Mouse (Mus musculus) liver, embryonic 14.5 days (tissue): ENCODE data around the gene Slc11a2. TPM values are rescaled to one million over a fixed set of nuclear protein-coding genes. Genes with fewer than 3 reads are reported as not detected.

Experiments
- ATAC-seq: fragments of 200-750 bp; cut with Nextera tagmentation; 2 replicates; pipeline ENCODE4 v1.8.0; 2017; ENCODE audit warnings: moderate number of reproducible peaks, mild to moderate bottlenecking, moderate library complexity; ENCODE audit not compliant: insufficient read depth
- DNase-seq, 3 experiments: peaks; one replicate each; pipeline ENCODE4 v3.0.0-alpha.2; 2012 to 2013; ENCODE audit warnings: low read depth in 3 of 3, low spot score in 3 of 3
- H3K27ac ChIP-seq: fragments of 300-500 bp; sonication (generic); 2 replicates; pipeline ENCODE4 v1.5.1; 2014; ENCODE audit warnings: moderate library complexity, mild to moderate bottlenecking, control low read depth, inconsistent platforms
- H3K27me3 ChIP-seq: fragments of 300-500 bp; sonication (generic); 2 replicates; pipeline ENCODE4 v1.6.1; 2014; ENCODE audit warnings: mild to moderate bottlenecking, low read length, moderate library complexity; ENCODE audit not compliant: control insufficient read depth, insufficient read depth
- H3K36me3 ChIP-seq: fragments of 300-500 bp; sonication (generic); replicated peaks from 2 replicates; pipeline ENCODE4 v1.6.1; 2014; ENCODE audit warnings: low read depth; ENCODE audit not compliant: control insufficient read depth, insufficient read depth
- H3K4me1 ChIP-seq, 2 experiments: fragments of 200-500 bp in 1 of 2; fragments of 300-500 bp in 1 of 2; sonication (generic) in 1 of 2; replicated peaks; 2 replicates each; pipeline ENCODE4 v1.6.1; 2012 to 2014; ENCODE audit warnings: antibody characterized with exemption in 1 of 2, inconsistent platforms in 1 of 2, low read length in 1 of 2; ENCODE audit not compliant: control insufficient read depth in 2 of 2, insufficient read depth in 2 of 2
- H3K4me2 ChIP-seq: fragments of 300-500 bp; sonication (generic); 2 replicates; pipeline ENCODE4 v1.6.1; 2014; ENCODE audit warnings: low read depth, mild to moderate bottlenecking, control low read depth, moderate library complexity
- H3K4me3 ChIP-seq, 2 experiments: fragments of 200-500 bp in 1 of 2; fragments of 300-500 bp in 1 of 2; sonication (generic) in 1 of 2; 2 replicates each; pipeline ENCODE4 v1.5.1; 2012 to 2014; ENCODE audit warnings: low read depth in 2 of 2, low read length in 2 of 2, mild to moderate bottlenecking in 2 of 2, control low read depth in 1 of 2, inconsistent platforms in 1 of 2, moderate library complexity in 1 of 2; ENCODE audit not compliant: insufficient read depth in 1 of 2
- H3K9ac ChIP-seq: fragments of 300-500 bp; sonication (generic); replicated peaks from 2 replicates; pipeline ENCODE4 v1.6.1; 2014; ENCODE audit warnings: mild to moderate bottlenecking, control low read depth, moderate library complexity
- H3K9me3 ChIP-seq: fragments of 300-500 bp; sonication (generic); 2 replicates; pipeline ENCODE4 v1.6.1; 2016; ENCODE audit warnings: low read length, mixed read lengths; ENCODE audit not compliant: control insufficient read depth
- CTCF ChIP-seq: IDR thresholded peaks from 2 replicates; pipeline ENCODE4 v1.5.1; 2016; ENCODE audit warnings: antibody characterized with exemption, low read depth, control low read depth
- EP300 ChIP-seq: IDR thresholded peaks from 2 replicates; pipeline ENCODE4 v1.6.1; 2016; ENCODE audit warnings: antibody characterized with exemption, low read depth
- WGBS: fragments of 180-500 bp; shearing (Covaris S2); extraction: QIAGEN DNeasy Blood & Tissue Kit; methylation state at CpG from one replicate; pipeline ENCODE4 v1.1.7; 2014; ENCODE audit not compliant: insufficient replicate concordance; 5-methylcytosine and 5-hydroxymethylcytosine counted together
- polyA plus RNA-seq, 2 experiments: library from polyadenylated mRNA; depleted of rRNA in 1 of 2; stranded (reverse) in 1 of 2; unstranded in 1 of 2; fragments of >200 nt; fragmentation: Nextera tagmentation in 1 of 2; extraction: Ambion mirVana in 1 of 2; gene quantifications; 2 replicates each; pipeline versions ENCODE4 v1.2.1 to v1.2.3; 2012 to 2014

Slc11a2 gene
- polyA plus RNA-seq, 2 experiments: 37.7 to 38.4 TPM

DNA sequence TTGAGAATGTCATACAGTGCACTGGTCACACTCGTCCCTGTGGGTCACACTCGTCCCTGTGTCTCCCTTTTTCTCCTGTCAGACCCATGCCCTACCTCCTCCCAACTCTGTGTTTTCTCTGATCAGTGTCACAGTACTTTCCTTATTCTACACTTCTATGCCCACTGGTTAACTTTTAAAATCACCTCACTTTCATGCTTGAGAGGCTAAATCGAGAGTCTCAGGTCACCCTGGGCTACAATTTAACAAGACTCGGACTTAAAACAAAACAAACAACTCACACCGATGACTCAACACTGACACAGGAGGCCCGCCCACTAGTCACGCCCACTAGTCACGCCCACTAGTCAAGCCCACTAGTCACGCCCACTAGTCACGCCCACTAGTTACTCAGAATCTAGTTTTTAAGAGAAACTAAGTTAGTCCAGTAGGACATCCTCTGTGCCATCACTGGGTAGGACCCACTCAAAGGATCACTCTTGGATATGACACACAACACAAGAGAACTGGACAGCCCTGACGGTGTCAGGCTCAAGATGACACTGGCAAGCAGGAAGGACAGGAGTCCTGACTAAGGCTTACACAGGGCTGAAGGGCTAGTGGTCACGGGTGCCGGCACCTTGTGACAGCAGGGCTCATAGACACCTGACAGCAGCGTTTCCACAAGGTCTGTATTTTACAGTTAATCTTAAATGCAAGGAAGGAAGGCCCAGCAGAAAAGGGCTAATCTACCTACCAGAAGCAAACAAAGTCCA, 13.8 kb downstream of the Slc11a2 start:
- no peak for TF ChIP-seq EP300
- Histone ChIP-seq H3K4me1 (peaks cover 31 to 44% of the 10 kb centered on the region in 2 experiments), H3K9me3 (no peaks in the 10 kb centered on the region), H3K4me3 (peak overlapping the region; percentile 13 to 21; a peak in 2 of 4 replicates), H3K27me3 (no peaks in the 10 kb centered on the region), H3K9ac (peak overlapping the region; percentile 44), H3K36me3 (peaks cover 49% of the 10 kb centered on the region), H3K27ac (peak overlapping the region; percentile 82), H3K4me2 (peak overlapping the region; percentile 57)
- ATAC-seq (peak; percentile 77), DNase-seq (peak in 2 of 3 experiments; percentile 81 to 87)
- 32% methylated on average over 14 of the region's 14 CpGs for WGBS

DNA sequence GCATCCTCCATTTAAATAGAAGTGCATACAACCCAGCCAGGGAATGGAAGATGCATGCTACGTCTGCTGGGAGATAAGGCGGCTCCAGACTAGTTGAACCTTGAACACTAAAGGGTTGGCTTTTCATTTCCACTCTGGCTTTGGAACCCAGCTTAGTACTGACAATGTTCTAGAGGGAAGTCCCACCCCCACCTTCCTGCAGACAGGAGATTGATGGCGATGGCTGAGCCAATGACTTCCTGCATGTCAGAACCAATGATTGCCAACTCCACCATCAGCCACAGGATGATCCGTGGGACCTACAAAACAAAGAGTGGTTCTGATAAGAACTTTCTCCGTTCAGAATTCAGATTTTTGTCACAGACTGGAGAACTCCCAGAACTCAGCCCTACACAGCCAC, 18.8 kb downstream of the Slc11a2 start:
- no peaks in the 10 kb centered on the region for H3K9me3 ChIP-seq
- DNase-seq (no peak), ATAC-seq (no peak)
- 40% methylated on average over 5 of the region's 5 CpGs for WGBS
- TF ChIP-seq EP300 (no peak), CTCF (no peak)
- no peak overlapping the region for H3K9ac ChIP-seq
- H3K36me3 ChIP-seq: peaks cover 94% of the 10 kb centered on the region
- H3K4me1 ChIP-seq: peaks cover 8 to 17% of the 10 kb centered on the region in 2 experiments
- no peak overlapping the region for H3K4me2 ChIP-seq
- H3K4me3 ChIP-seq: no peak overlapping the region
- no peak overlapping the region for H3K27ac ChIP-seq
- no peaks in the 10 kb centered on the region for H3K27me3 ChIP-seq

DNA sequence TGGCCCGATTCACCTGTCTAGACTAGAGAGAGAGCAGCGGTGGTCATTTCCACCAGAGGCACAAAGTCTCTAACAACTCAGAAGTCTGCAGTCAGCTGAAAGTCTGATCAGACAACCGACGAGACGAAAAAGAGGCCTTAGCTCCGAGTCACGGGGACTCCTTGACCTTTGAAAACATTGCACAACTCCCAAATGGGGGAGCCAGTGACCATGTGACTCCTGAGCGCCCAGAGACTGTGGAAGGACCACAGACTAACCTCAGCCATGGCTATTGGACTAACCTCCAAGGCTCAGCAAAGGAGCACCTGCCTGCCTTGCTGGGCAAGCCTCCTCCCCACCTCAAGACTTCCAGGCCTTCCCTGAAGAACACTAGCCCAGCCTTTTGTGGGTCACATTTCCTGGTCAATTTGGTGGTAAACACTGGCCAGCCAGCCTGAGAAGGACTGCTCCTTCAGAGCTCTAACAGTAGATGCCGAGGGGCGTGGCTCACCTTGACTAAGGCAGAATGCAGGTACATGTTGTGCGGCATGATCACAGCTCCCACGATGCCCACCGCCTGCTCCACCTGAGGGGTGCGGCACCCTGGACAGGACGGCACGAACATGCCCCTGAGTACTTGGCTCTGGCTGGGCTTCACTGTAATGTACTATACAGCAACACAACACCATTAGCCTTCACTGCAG, 21.4 kb downstream of the Slc11a2 start:
- 87% methylated on average over 16 of the region's 16 CpGs for WGBS
- H3K4me2 ChIP-seq: no peak overlapping the region
- H3K27ac ChIP-seq: no peak overlapping the region
- TF ChIP-seq CTCF (no peak), EP300 (no peak)
- H3K36me3 ChIP-seq: peaks cover 99% of the 10 kb centered on the region
- no peaks in the 10 kb centered on the region for H3K9me3 ChIP-seq
- H3K9ac ChIP-seq: no peak overlapping the region
- H3K27me3 ChIP-seq: no peaks in the 10 kb centered on the region
- no peak overlapping the region for H3K4me3 ChIP-seq
- peak; percentile 12; the same call in 1 of the 2 replicates for ATAC-seq
- peaks cover 0 to 6% of the 10 kb centered on the region in 2 experiments; a peak in 2 of 4 replicates for H3K4me1 ChIP-seq
- DNase-seq: no peak

GRCm38 (mm10) chr15:100402798-100403197, 22.1 kb downstream of the Slc11a2 start:
- Histone ChIP-seq H3K4me2 (no peak overlapping the region), H3K36me3 (peaks cover 99% of the 10 kb centered on the region), H3K27ac (no peak overlapping the region), H3K4me3 (no peak overlapping the region), H3K4me1 (peaks cover 0 to 6% of the 10 kb centered on the region in 2 experiments; a peak in 2 of 4 replicates), H3K9me3 (no peaks in the 10 kb centered on the region), H3K9ac (no peak overlapping the region), H3K27me3 (no peaks in the 10 kb centered on the region)
- 75% methylated on average over 4 of the region's 4 CpGs for WGBS
- DNase-seq (no peak), ATAC-seq (no peak)
- TF ChIP-seq CTCF (no peak), EP300 (no peak)

- Histone ChIP-seq H3K9me3 (no peaks in the 10 kb centered on the region), H3K4me3 (no peak overlapping the region), H3K27ac (no peak overlapping the region), H3K36me3 (peaks cover 99% of the 10 kb centered on the region), H3K4me2 (peak overlapping the region; percentile 15; the same call in 1 of the 2 replicates), H3K9ac (no peak overlapping the region), H3K4me1 (peaks cover 0 to 6% of the 10 kb centered on the region in 2 experiments; a peak in 2 of 4 replicates), H3K27me3 (no peaks in the 10 kb centered on the region)
- TF ChIP-seq EP300 (no peak), CTCF (no peak)
- 69% methylated on average over 14 of the region's 14 CpGs for WGBS
- DNase-seq (no peak), ATAC-seq (no peak)
These were observed 22.5 kb downstream of the Slc11a2 start for GRCm38 (mm10) chr15:100402347-100402746.
